ENCODE assay signal across 8 mouse cellular contexts in genomic region chr9:31211690-31212499, GRCm38 (mm10). TPM values are rescaled to one million over a fixed set of nuclear protein-coding genes. Genes with fewer than 3 reads are reported as not detected.
DNase-seq lines count a peak whose midpoint lies in the region; ATAC-seq and TF ChIP-seq lines count a peak whose summit lies in the region.

TSS of gene Aplp2 (minus strand) at chr9:31211815.

- no peaks in the 10 kb centered on the region for H3K9me3 ChIP-seq in ES-Bruce4 (replicated peaks; ENCODE audit: control insufficient read depth, insufficient read depth, low read length, poor library complexity, severe bottlenecking)
- H3K9me3 ChIP-seq in forebrain, embryonic 13.5 days (replicated peaks): no peaks in the 10 kb centered on the region
- no peaks in the 10 kb centered on the region for H3K9me3 ChIP-seq in liver, postnatal 0 days (ENCODE audit: low read length)
- H3K9me3 ChIP-seq in neural tube, embryonic 14.5 days (ENCODE audit: control insufficient read depth, low read length): no peaks in the 10 kb centered on the region

- peak within 1 kb of the TSS; percentile 95 for H3K4me2 ChIP-seq in forebrain, embryonic 13.5 days
- H3K4me2 ChIP-seq in liver, postnatal 0 days (ENCODE audit: low read depth, low read length): peak within 1 kb of the TSS; percentile 97
- H3K4me2 ChIP-seq in neural tube, embryonic 14.5 days (ENCODE audit: low read depth, low read length): peak within 1 kb of the TSS; percentile 93

- H3K4me1 ChIP-seq in ES-Bruce4 (ENCODE audit: control insufficient read depth, insufficient read depth, low read length): no peaks in the 10 kb centered on the region
- peaks cover 40% of the 10 kb centered on the region for H3K4me1 ChIP-seq in forebrain, embryonic 13.5 days
- peaks cover 19% of the 10 kb centered on the region; the same call in 1 of the 2 replicates for H3K4me1 ChIP-seq in liver, postnatal 0 days (ENCODE audit: insufficient read depth)
- H3K4me1 ChIP-seq in neural tube, embryonic 14.5 days (ENCODE audit: control insufficient read depth, insufficient read depth, low read length): peaks cover 26% of the 10 kb centered on the region

- peak; percentile 90 for TF ChIP-seq POLR2A in ES-Bruce4 (IDR thresholded peaks at IDR 0.05; ENCODE audit: insufficient read depth, low read length)

- ATAC-seq in cerebellum, adult (ENCODE audit: insufficient number of reproducible peaks, low FRiP score, low TSS enrichment): peak; percentile 97
- ATAC-seq in forebrain, embryonic 13.5 days: peak; percentile 99
- peak; percentile 98 for ATAC-seq in liver, postnatal 0 days
- peak; percentile 99 for ATAC-seq in neural tube, embryonic 14.5 days (ENCODE audit: low read depth)

- peak; percentile 98 to 99 for DNase-seq in heart, postnatal 10 days
- DNase-seq in large intestine, adult 2 months (ENCODE audit: low read depth, low spot score): peak; percentile 97
- peak; percentile 97 for DNase-seq in liver, postnatal 0 days
- DNase-seq in testis, postnatal 10 days (ENCODE audit: low spot score): peak; percentile 97

- intact Hi-C loops in heart, postnatal 10 days (cut with DNase I): loop anchor here (1.0 to 5.0 kb wide), 3 partner anchors 40 to 135 kb away; partner anchors contain the start of gene Prdm10

- peak within 1 kb of the TSS; percentile 93 for H3K4me3 ChIP-seq in ES-Bruce4 (ENCODE audit: low read depth, low read length)
- H3K4me3 ChIP-seq in forebrain, embryonic 13.5 days: peak within 1 kb of the TSS; percentile 96
- peak within 1 kb of the TSS; percentile 99 for H3K4me3 ChIP-seq in liver, postnatal 0 days (ENCODE audit: low read depth, low read length)
- H3K4me3 ChIP-seq in neural tube, embryonic 14.5 days (ENCODE audit: low read depth, low read length): peak within 1 kb of the TSS; percentile 96

- no peak for TF ChIP-seq CTCF in ES-Bruce4 (IDR thresholded peaks at IDR 0.05; ENCODE audit: low read depth, low read length)
- TF ChIP-seq CTCF in liver, postnatal 0 days (IDR thresholded peaks at IDR 0.05; ENCODE audit: low read depth): no peak

- peak within 1 kb of the TSS; percentile 85 for H3K9ac ChIP-seq in ES-Bruce4 (ENCODE audit: low read depth, poor library complexity, severe bottlenecking)
- H3K9ac ChIP-seq in forebrain, embryonic 13.5 days: peak within 1 kb of the TSS; percentile 95
- peak within 1 kb of the TSS; percentile 91 for H3K9ac ChIP-seq in liver, postnatal 0 days (replicated peaks)
- H3K9ac ChIP-seq in neural tube, embryonic 14.5 days (replicated peaks; ENCODE audit: low read depth, low read length): peak within 1 kb of the TSS; percentile 92

- 0 out of 2 replicates have a peak, but pooled peaks have one; percentile 18 for TF ChIP-seq EP300 in ES-Bruce4 (IDR thresholded peaks at IDR 0.05; ENCODE audit: insufficient read depth, low read depth, low read length)
- no peak; the same call in 1 of the 2 replicates for TF ChIP-seq EP300 in liver, postnatal 0 days (IDR thresholded peaks at IDR 0.05; ENCODE audit: low read depth)

- under 1% methylated on average over 63 of the region's 63 CpGs for WGBS in forebrain, embryonic 13.5 days
- under 1% methylated on average over 63 of the region's 63 CpGs for WGBS in large intestine, adult 2 months
- WGBS in liver, postnatal 0 days (ENCODE audit: insufficient replicate concordance): under 1% methylated on average over 57 of the region's 63 CpGs
- WGBS in neural tube, embryonic 14.5 days: under 1% methylated on average over 62 of the region's 63 CpGs

- no peaks in the 10 kb centered on the region for H3K36me3 ChIP-seq in ES-Bruce4 (ENCODE audit: control insufficient read depth, insufficient read depth, low read length, poor library complexity, severe bottlenecking)
- H3K36me3 ChIP-seq in forebrain, embryonic 13.5 days (ENCODE audit: poor library complexity, severe bottlenecking): no peaks in the 10 kb centered on the region
- H3K36me3 ChIP-seq in liver, postnatal 0 days (replicated peaks; ENCODE audit: insufficient read depth, low read length): no peaks in the 10 kb centered on the region
- no peaks in the 10 kb centered on the region for H3K36me3 ChIP-seq in neural tube, embryonic 14.5 days (ENCODE audit: control insufficient read depth, insufficient read depth, low read length)

- H3K27ac ChIP-seq in ES-Bruce4 (ENCODE audit: insufficient read depth, low read length): peak within 1 kb of the TSS; percentile 60
- H3K27ac ChIP-seq in forebrain, embryonic 13.5 days: peak within 1 kb of the TSS; percentile 95
- H3K27ac ChIP-seq in liver, postnatal 0 days (ENCODE audit: low read depth): peak within 1 kb of the TSS; percentile 85
- peak within 1 kb of the TSS; percentile 96 for H3K27ac ChIP-seq in neural tube, embryonic 14.5 days (ENCODE audit: low read depth, low read length)

- no peaks in the 10 kb centered on the region for H3K27me3 ChIP-seq in ES-Bruce4 (ENCODE audit: control insufficient read depth, insufficient read depth, low read length, poor library complexity, severe bottlenecking)
- no peaks in the 10 kb centered on the region for H3K27me3 ChIP-seq in forebrain, embryonic 13.5 days
- H3K27me3 ChIP-seq in liver, postnatal 0 days (ENCODE audit: insufficient read depth, low read length): no peaks in the 10 kb centered on the region
- H3K27me3 ChIP-seq in neural tube, embryonic 14.5 days (ENCODE audit: control insufficient read depth, insufficient read depth, low read length): peaks cover 5% of the 10 kb centered on the region; the same call in 1 of the 2 replicates

RNA-seq across cellular contexts. Expression of gene Aplp2, which starts in this region (rescaled TPM):
- 307 and 317 TPM in 2 replicates for polyA plus RNA-seq in ES-Bruce4 (2011; ENCODE audit: insufficient read depth, insufficient read length, low read depth, missing spikeins)
- 181 and 195 TPM in 2 replicates for polyA plus RNA-seq in forebrain, embryonic 13.5 days (2015; fragmentation: Nextera tagmentation; extraction: Ambion mirVana)
- 100 to 1,000 TPM; 333 to 347 TPM for total RNA-seq in heart, postnatal 10 days (2021)
- polyA plus RNA-seq in large intestine, adult 2 months (2012; rRNA removed): 126 and 178 TPM in 2 replicates
- polyA plus RNA-seq in liver, postnatal 0 days (2015; fragmentation: Nextera tagmentation; extraction: Ambion mirVana): 167 and 178 TPM in 2 replicates
- polyA plus RNA-seq in neural tube, embryonic 14.5 days (2014; fragmentation: Nextera tagmentation; extraction: Ambion mirVana): 451 and 533 TPM in 2 replicates

Comparison
In these comparisons a context has a peak if more than half of its experiments do, and no peak if none do; other contexts are left out.
1. Peak in every context shown above with its lines: DNase-seq, ATAC-seq, H3K4me3 ChIP-seq and H3K27ac ChIP-seq.